Mouse (Mus musculus) MEL (cell line): ENCODE results near the gene Pcgf1. TPM values are rescaled to one million over a fixed set of nuclear protein-coding genes. Genes with fewer than 3 reads are reported as not detected.

Source experiments
- polyA plus RNA-seq, 2 experiments: library from polyadenylated mRNA; stranded (reverse) in 1 of 2; unstranded in 1 of 2; fragments of >175 nt in 1 of 2; fragments of >200 nt in 1 of 2; gene quantifications; 2 replicates each; pipeline versions ENCODE4 v1.2.1 to v1.2.4; 2012; ENCODE audit warnings: low replicate concordance in 2 of 2, low read depth in 1 of 2; ENCODE audit not compliant: insufficient read length in 2 of 2, insufficient read depth in 1 of 2, missing spikeins in 1 of 2
- total RNA-seq: library from RNA; depleted of rRNA; stranded (reverse); fragments of 300-350 nt; gene quantifications from 2 replicates; pipeline ENCODE4 v1.2.3, GENCODE M21; 2012; rRNA removed

Pcgf1 gene
- total and polyA plus RNA-seq, 3 experiments = 18.2 to 25.2 TPM; not detected in 1

Other genes starting within 250 kb of the Pcgf1 start
- gene Sema4f, start 138.1 kb upstream of the Pcgf1 start, total RNA-seq = 0.03 and 0.04 TPM in 2 replicates
- under 1 TPM in 1 of 2 experiments, not detected in 1; 0.01 TPM for gene Sema4f, start 138.1 kb upstream of the Pcgf1 start, polyA plus RNA-seq
- 3.9 and 6.2 TPM in 2 replicates for gene M1ap, start 131.0 kb upstream of the Pcgf1 start, total RNA-seq
- 1 to 10 TPM in 1 of 2 experiments, not detected in 1; 6.3 TPM for gene M1ap, start 131.0 kb upstream of the Pcgf1 start, polyA plus RNA-seq
- gene Dok1, start 44.4 kb upstream of the Pcgf1 start, total RNA-seq = 17.9 and 18.7 TPM in 2 replicates
- gene Dok1, start 44.4 kb upstream of the Pcgf1 start, polyA plus RNA-seq = 10 to 100 TPM in 1 of 2 experiments, not detected in 1; 22.3 TPM
- 0.77 and 0.78 TPM in 2 replicates for gene Loxl3, start 43.7 kb upstream of the Pcgf1 start, total RNA-seq
- gene Loxl3, start 43.7 kb upstream of the Pcgf1 start, polyA plus RNA-seq = 1 to 10 TPM in 1 of 2 experiments, not detected in 1; 1.0 TPM
- gene Aup1, start 23.3 kb upstream of the Pcgf1 start, total RNA-seq = 206 and 259 TPM in 2 replicates
- gene Aup1, start 23.3 kb upstream of the Pcgf1 start, polyA plus RNA-seq = 100 to 1,000 TPM in 1 of 2 experiments, not detected in 1; 500 TPM
- gene Htra2, start 22.6 kb upstream of the Pcgf1 start, total RNA-seq = 95.1 and 107 TPM in 2 replicates
- 100 to 1,000 TPM in 1 of 2 experiments, not detected in 1; 133 TPM for gene Htra2, start 22.6 kb upstream of the Pcgf1 start, polyA plus RNA-seq
- gene Dqx1, start 20.0 kb upstream of the Pcgf1 start, total RNA-seq = 1.3 TPM in 2 replicates
- gene Dqx1, start 20.0 kb upstream of the Pcgf1 start, polyA plus RNA-seq = 1 to 10 TPM in 1 of 2 experiments, not detected in 1; 3.4 TPM
- not detected in 2 replicates for gene Tlx2, start 7.6 kb upstream of the Pcgf1 start, total RNA-seq
- gene Tlx2, start 7.6 kb upstream of the Pcgf1 start, polyA plus RNA-seq = not detected
- gene Lbx2, start 8.5 kb downstream of the Pcgf1 start, total RNA-seq = 0.23 and 0.58 TPM in 2 replicates
- under 1 TPM in 1 of 2 experiments, not detected in 1; 0.85 TPM for gene Lbx2, start 8.5 kb downstream of the Pcgf1 start, polyA plus RNA-seq
- 3.2 and 5.1 TPM in 2 replicates for gene Ccdc142, start 23.7 kb downstream of the Pcgf1 start, total RNA-seq
- 1 to 10 TPM in 1 of 2 experiments, not detected in 1; 2.2 TPM for gene Ccdc142, start 23.7 kb downstream of the Pcgf1 start, polyA plus RNA-seq
- gene Gm42688, start 23.7 kb downstream of the Pcgf1 start, total RNA-seq = 2.2 and 2.5 TPM in 2 replicates
- 1 to 10 TPM in 1 of 2 experiments, not detected in 1; 4.8 TPM for gene Gm42688, start 23.7 kb downstream of the Pcgf1 start, polyA plus RNA-seq
- 91.3 and 93.7 TPM in 2 replicates for gene Mrpl53, start 31.2 kb downstream of the Pcgf1 start, total RNA-seq
- gene Mrpl53, start 31.2 kb downstream of the Pcgf1 start, polyA plus RNA-seq = 10 to 100 TPM in 1 of 2 experiments, not detected in 1; 63.8 TPM
- 167 and 209 TPM in 2 replicates for gene Mogs, start 37.6 kb downstream of the Pcgf1 start, total RNA-seq
- 100 to 1,000 TPM in 1 of 2 experiments, not detected in 1; 150 TPM for gene Mogs, start 37.6 kb downstream of the Pcgf1 start, polyA plus RNA-seq
- gene Wbp1, start 43.7 kb downstream of the Pcgf1 start, total RNA-seq = 35.0 and 42.4 TPM in 2 replicates
- 10 to 100 TPM in 1 of 2 experiments, not detected in 1; 72.8 TPM for gene Wbp1, start 43.7 kb downstream of the Pcgf1 start, polyA plus RNA-seq
- gene Ino80b, start 47.6 kb downstream of the Pcgf1 start, total RNA-seq = 25.8 and 30.6 TPM in 2 replicates
- 10 to 100 TPM in 1 of 2 experiments, not detected in 1; 40.9 TPM for gene Ino80b, start 47.6 kb downstream of the Pcgf1 start, polyA plus RNA-seq
- gene Rtkn, start 57.6 kb downstream of the Pcgf1 start, total RNA-seq = 5.2 and 5.4 TPM in 2 replicates
- 1 to 10 TPM in 1 of 2 experiments, not detected in 1; 8.3 TPM for gene Rtkn, start 57.6 kb downstream of the Pcgf1 start, polyA plus RNA-seq
- 3.2 and 3.4 TPM in 2 replicates for gene Wdr54, start 78.5 kb downstream of the Pcgf1 start, total RNA-seq
- 1 to 10 TPM in 1 of 2 experiments, not detected in 1; 4.6 TPM for gene Wdr54, start 78.5 kb downstream of the Pcgf1 start, polyA plus RNA-seq
- gene 1700003E16Rik, start 78.5 kb downstream of the Pcgf1 start, total RNA-seq = 0.15 and 0.23 TPM in 2 replicates
- under 1 TPM in 1 of 2 experiments, not detected in 1; 0.50 TPM for gene 1700003E16Rik, start 78.5 kb downstream of the Pcgf1 start, polyA plus RNA-seq
- gene Dctn1, start 88.1 kb downstream of the Pcgf1 start, total RNA-seq = 21.9 and 23.3 TPM in 2 replicates
- 10 to 100 TPM in 1 of 2 experiments, not detected in 1; 81.9 TPM for gene Dctn1, start 88.1 kb downstream of the Pcgf1 start, polyA plus RNA-seq
- 0.04 and 0.07 TPM in 2 replicates for gene Slc4a5, start 142.0 kb downstream of the Pcgf1 start, total RNA-seq
- not detected for gene Slc4a5, start 142.0 kb downstream of the Pcgf1 start, polyA plus RNA-seq
- gene Mthfd2, start 248.0 kb downstream of the Pcgf1 start, total RNA-seq = 80.5 and 155 TPM in 2 replicates
- 100 to 1,000 TPM; 219 to 558 TPM for gene Mthfd2, start 248.0 kb downstream of the Pcgf1 start, polyA plus RNA-seq
- 71.2 and 74.7 TPM in 2 replicates for gene Mob1a, start 248.1 kb downstream of the Pcgf1 start, total RNA-seq
- gene Mob1a, start 248.1 kb downstream of the Pcgf1 start, polyA plus RNA-seq = 100 to 1,000 TPM in 1 of 2 experiments, 10 to 100 TPM in 1; 57.0 to 120 TPM